Mouse (Mus musculus) liver, adult (tissue): ENCODE measurements around the gene Tspan2.

ENCODE experiments used
- GATA4 ChIP-seq: IDR thresholded peaks from 2 replicates; pipeline ENCODE4 v1.6.1; 2014; ENCODE audit warnings: mild to moderate bottlenecking, low read length; ENCODE audit not compliant: insufficient replicate concordance

The Tspan2 gene

DNA sequence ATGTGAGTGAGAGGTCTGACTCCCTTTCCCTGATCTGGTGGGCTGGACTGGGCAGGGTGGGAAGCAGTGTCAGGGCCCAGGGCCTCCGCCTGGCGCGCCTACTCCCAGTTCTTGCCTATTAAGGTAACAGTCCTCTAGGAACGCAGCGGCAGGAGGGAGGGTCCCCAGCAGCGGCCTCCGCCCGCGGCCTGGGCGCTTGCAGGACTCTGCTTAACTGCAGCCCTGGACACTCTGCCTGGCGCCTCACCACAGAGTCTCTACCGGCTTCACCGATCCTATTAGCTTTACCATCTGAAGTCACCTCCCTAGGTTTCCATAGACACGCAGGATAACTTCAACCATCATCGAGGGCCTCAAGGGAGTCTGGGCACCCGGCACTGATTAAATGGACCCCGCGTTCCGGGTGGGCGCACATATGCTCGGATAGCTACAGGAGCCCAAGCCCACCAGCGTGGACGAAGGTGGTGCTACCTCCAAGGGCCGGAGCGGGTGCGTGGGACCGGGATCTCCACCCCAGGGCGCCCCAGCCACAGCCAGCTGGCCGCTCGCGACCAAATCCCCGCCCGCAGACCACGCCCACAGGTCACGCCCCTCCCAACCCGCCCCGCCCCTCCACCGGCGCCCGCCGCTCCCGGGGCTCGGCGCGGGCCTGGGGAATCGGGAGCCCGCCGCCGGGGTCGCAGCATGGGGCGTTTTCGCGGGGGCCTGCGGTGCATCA lies at the start of gene Tspan2:
TSS of gene Tspan2 (plus strand) at position 217 of the 718 bp plus-strand sequence.
- no peak for TF ChIP-seq GATA4

DNA sequence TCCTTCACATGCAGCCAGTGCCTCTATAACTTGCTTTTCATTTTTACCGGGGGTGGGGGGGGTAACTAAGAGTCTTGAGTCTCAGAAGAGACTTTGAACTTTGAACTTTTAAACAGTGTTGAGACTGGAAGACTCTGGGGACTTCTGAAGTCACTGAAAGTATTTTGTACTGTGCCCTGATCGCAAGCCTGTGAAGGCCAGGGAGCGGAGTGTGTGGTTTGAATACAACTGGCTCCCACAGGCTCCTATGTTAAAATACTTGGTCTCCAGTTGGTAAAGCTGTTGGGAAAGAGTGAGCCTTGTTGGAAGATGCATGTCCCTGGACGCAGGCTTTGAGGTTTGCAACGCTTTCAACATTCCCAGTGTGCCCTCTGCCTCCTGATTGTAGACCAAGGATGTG lies 47.5 kb upstream of the Tspan2 start:
- TF ChIP-seq GATA4, result no peak

DNA sequence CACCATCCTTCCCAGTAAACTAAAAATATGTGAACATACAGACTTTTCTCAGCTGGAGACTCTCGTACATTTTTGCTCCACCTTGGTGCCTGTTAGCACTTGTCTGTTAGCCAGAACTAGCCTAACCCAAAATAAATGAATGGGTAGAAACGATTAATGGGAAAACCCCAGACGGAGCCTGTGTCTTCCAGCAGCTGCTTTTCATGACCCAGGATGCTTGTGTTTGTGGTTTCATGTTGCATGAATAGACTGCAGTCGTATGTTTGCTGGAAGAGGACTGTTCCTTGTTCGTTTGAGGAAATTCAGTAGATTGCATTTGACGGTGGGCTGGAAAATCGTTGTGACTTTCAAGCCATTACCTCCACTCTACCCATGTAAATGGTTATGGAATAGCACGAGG lies 46.5 kb upstream of the Tspan2 start:
- TF ChIP-seq GATA4, result no peak

DNA sequence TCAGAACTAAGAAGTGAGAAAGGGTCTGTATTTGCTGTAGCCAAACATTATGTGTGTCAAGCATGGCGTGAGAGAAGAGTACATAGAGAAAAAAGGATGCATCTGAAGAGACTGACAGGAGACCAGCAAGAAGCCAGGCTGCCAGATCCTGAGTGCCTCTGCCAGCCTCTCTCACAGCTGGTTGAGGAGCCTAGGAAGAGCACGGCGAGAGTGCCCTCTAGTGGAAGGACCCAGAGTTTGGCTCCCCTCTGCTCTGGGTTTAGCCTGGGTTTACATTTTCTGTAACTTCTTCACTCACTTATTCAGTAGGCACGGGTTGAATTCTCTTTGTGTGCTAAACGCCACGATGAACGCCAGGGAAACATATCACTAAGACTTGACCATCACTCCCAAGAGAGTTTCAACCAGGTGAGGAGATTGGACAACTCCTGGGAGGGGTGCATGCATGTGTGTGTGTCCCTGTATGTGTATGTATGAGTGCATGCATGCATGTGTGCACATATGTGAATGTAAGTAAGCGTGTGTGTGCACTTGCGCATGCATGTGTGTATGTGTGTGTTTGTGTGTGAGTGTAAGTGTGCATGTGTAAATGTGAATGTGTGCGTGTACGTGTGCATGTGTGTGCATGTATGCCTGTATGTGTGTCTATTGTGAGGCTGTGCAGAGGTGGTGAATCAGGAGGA lies 42.4 kb upstream of the Tspan2 start:
- TF ChIP-seq GATA4, result no peak

DNA sequence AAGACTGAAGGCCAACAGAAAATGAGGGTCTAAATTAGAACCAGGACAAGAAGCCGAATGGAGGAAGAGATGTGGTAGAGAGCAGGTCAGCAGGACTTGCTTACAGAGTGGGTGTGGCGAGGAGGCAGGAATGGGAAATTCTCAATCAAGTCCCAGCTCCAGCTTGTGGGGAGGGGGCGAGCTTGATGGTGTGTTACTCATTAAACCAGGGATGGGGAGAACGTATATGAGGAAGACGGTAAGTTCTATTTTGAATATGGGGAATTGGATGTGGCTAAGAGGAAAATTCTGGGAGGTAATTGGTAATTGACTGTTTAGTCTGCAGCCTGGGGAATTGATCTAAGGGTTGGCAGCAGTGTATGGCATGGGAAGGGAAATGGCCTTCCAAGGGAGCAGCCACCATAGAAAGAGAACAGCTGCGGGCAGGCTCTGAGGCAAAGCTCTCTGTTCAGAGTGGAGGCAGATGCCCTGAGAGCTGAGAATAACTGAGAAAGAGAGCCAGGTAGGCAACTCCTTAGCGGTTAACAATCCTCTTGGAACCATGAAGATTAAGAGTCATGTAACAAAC lies 41.5 kb upstream of the Tspan2 start:
- no peak for TF ChIP-seq GATA4

DNA sequence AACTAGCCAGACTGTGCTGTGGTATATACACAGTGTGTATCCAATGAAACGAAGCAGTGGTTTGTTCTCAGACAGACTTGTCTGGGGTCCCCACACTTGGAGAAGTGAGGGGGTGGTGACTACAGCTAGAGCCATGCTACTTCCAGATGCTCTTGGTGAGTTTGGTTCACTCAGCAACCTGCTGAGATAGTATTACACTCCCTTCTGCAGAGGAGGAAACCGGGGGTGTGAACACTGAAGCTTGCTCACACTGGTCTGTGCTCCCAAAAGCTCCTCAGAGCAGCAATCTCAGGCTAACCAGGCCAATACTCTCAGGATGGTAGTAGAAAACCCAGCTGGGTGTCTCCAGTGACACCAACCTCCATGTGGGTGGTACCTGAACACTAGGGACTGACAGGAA lies 36.2 kb upstream of the Tspan2 start:
- TF ChIP-seq GATA4, result no peak

DNA sequence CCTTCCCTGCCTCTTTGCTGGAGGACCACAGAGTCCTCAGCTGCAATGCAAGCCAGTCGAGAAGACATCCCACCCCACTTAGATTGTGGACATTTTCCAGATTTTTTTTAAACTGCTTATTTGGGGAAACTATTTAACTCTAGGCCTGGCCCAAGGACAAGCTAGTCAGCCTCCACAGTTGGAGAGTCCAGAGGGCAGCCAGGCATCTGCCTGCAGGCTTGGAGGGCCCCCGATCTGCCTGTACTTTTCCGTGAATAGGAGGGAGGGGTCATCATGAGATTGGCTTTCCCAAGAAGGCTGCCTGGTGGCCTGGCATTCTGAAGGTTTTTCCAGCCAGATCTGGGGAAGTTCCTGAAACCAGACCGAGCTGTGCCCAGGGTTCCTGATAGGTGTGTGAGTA lies 33.0 kb upstream of the Tspan2 start:
- TF ChIP-seq GATA4, result no peak

DNA sequence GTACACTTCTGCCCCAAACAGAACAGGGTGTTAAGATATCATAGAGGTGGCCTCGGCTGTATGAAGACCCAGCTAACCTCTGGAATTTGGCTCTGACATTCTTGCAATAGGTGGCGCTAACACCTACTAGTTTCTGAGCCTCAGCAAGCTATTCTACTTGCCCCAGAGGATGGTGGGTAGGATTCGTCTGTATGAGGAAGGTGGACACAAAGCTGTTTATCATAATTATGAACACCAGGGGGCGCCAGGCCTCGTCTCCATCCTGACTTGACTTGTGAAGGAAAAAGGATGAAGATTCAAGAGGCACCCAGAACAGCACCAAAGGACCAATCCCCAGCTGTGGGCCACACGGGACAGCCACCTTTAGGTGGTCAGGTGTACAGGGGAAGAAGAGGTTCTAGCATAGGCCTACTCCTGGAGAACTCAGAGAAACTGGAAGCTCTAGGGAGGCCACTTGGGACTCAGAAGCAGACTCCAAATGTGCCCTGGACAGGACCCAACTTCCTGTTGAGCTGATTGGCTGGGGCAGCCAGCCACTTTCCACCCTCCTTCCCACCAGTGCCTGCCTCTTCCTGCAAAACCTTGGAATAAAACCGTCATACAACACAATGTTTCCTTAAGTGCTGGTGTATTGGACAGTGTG lies 32.3 kb upstream of the Tspan2 start:
- no peak for TF ChIP-seq GATA4

DNA sequence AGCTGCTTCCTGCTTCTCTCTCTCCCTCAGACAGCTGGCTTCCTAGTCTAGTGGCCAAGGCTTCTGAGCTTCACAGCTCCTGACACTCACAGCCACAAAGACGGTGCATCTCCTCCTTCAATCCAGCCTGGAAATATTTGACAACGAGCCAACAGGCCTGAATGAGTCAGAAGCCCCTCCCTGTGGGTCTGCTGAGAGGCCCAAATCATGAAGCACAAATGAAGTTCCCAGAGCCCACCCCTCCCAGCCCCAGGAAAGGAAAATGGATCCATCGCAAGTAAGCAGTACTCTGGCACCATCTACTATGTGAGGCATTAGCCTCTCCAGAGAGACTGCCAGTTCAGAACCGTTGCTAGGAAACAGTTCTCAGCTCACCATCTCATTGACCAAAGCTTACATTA lies 30.3 kb upstream of the Tspan2 start:
- no peak for TF ChIP-seq GATA4

DNA sequence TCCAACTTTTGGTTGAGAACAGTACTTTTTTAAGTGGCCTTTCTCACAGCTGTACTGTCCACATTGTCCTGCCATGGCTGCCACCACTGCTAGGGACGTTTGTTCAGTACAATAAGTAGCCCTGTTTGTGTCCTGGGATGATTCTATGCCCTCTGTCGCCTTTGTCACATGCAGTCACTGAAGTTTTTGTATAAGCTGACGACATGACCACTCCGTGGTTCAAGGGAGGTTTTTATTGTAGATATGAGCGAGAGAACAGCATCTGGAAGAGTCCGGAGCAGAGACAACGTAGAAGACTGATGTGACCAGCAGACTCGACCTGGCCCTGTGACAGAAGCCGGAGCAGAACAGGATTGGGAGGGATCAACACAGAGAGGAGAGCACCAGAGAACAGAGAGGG lies 25.7 kb upstream of the Tspan2 start:
- no peak for TF ChIP-seq GATA4

DNA sequence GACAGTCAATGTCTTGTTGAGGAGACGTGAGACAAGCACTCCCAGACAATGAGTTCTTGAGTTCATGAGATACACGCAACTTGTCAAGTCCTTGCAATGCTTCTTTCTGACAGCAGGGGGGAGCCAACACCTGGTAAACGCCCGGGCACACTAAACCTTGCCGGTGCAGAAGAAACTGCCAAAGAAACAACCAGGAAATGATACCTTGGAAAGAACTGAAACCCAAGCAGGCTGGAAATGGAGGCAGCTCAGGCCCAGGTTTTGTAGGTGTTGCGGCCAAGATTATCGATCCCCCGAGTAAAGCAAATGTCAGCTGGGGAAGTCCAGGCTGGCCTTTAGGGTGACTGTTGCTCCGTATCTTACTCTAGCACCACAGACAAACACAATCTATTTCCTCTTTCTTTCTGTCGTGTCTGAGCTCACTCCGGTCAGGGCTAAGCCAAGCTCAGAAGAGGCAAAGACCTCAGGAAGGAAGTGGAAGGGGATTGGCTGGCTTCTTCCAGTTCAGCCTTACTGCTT lies 19.2 kb upstream of the Tspan2 start:
- TF ChIP-seq GATA4, result peak; percentile 26; the same call in 1 of the 2 replicates

DNA sequence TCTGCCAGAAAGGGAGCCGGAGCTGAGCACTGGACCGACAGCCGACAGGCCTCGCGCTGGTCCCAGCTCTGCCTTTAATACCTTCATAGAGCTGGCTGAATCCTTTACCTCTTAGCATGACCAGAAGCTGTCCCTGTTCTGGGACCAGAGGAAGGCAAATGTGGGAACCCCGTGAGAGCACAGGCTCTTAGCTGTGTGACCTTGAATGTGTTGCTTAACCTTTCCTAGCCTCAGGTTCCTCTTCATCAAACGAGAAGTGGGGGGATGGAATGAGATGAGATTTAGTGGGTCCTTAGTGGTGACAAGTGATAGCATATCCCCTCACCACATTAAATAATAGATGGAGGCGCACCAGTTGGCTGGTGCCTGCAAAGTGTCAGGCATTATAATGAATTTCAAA lies 18.5 kb upstream of the Tspan2 start:
- TF ChIP-seq GATA4, result no peak

DNA sequence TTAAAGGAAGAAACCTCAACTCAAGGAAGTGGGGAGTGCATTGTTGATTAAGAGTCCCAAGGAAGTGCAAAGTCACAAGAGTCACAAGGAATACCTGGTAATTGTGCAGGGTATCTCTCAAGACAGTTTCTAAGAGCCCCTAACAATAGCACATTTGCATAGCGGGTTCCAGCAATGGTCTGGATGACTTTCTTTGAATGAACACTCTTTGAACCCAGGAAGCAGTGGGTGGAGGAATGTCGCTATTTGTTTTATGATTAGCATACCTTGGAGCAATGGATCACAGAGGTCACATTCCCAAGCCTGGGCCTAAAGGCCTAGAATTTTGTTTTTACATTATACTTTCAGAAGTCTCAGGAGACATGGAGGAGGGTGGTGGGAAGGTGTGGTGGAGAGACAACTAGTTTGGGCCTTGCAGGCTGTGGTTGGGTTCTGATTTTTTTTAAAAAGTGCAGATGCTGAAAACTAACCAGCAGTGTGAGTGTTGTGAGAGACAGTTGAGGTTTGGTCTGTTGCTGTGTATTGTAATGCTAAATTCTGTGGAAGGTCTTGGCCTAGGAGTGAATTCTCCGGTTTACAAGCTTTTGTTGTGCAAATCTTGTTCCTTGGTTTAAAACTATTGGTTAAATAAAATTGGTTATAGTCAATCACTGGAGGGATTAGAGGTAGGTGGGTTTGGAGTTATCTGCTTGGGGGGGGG lies 16.6 kb upstream of the Tspan2 start:
- no peak for TF ChIP-seq GATA4

DNA sequence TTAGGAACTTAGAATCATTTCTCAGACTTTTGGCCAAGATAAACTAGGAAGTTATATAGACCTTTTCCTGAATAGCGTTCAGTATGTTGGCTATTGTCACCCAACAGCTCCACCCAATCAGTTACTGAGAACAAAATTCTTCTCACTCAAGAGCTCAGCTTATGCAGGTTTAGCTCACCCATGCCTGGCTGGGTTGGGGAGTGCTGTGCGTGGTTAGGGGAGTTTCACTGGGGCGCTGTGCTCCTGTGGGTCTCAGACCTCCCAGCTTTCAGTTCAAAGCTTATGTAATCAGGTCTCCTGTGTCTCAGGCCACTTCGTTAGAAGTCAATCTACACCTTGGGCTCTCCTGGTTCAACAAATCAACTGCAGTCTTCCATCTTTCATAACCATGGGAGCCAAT lies 11.2 kb upstream of the Tspan2 start:
- no peak for TF ChIP-seq GATA4

DNA sequence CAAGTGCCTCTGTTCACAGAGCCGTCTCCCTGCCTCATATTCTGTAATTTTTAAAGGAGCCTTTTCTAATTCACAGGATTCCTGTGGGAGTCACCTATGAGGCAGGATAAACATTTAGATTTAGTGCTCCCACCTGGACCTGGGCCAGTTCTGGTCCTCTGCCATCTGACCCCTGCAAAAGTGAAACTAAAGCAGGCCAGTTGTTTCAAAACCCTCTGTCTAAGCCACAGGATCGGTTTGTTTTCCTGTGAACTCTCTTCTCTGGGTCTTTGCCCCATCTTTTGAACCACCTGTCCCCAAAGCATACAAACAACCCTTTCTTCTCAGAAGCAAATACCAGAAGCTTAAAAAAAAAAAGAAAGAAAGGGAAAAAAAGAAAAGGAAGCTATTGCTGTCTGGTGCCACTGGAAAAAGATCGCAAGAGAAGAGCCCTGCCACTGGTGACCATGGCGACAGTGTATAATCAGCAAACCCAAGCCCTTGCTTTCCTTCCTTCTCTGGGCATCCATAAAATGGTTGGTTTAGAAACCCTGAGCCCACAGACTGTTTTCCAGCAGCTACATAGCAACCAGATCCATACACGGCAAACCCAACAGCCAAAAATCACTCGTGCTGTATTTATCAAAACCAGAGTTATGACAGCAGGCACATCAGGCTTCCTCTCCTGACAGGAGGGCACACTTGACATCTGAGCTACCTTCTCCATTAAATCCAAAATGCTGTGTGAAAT lies 10.3 kb upstream of the Tspan2 start:
- no peak for TF ChIP-seq GATA4
